Mouse (Mus musculus) frontal cortex, postnatal 36 days (tissue): ENCODE results near the gene Eif3i.

Experiments
- DNase-seq, 2 experiments: peaks; one replicate each; pipeline ENCODE4 v3.0.0; 2022; ENCODE audit warnings: low spot score in 2 of 2

The Eif3i gene

GRCm38 (mm10) chr4:129618786-129619691, 18.6 kb upstream of the Eif3i start, which contains the start of gene Iqcc:
Gene Iqcc (minus strand): TSS chr4:129619099.
- DNase-seq = peak; percentile 96 to 97

DNA sequence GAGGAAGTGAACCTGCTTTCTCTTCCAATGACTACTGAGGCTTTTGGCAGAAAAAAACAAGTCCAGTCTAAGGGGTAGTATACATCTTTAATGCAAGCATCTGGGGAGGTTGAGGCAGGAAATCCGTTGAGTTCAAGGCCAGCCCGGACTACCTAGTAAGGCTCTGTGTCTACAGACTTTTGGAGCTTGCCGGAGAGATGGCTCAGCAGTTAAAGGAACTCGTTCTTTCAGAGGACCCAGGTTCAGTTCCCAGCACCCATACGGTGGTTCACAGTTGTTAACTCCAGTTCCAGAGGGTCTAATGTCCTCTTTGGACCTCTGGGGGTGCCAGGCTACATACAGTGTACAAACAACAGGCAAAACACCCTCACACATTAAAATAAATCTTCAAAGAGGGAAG, 17.6 kb upstream of the Eif3i start:
- DNase-seq = no peak

GRCm38 (mm10) chr4:129617121-129617641, 16.7 kb upstream of the Eif3i start:
- no peak for DNase-seq

DNA sequence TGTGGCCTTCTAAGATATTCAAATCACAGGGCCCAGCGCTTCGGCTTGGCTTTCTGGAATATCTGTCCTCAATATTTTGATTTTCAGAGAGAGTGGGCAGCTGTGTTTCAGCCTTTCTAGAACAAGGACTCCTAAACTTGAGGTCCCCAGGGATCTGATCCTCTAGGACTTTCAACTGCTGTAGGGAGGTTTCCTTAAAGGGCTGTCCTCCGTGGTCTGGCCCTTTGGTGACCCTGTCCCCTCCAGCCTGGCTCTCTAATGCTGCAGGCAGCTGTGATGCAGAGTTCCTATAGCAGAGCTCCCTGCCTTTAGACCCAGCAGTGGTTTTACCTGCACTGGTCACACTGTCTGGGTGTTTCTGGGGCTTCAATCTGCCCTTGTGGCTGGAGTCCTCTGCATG, 16.2 kb upstream of the Eif3i start:
- no peak for DNase-seq

DNA sequence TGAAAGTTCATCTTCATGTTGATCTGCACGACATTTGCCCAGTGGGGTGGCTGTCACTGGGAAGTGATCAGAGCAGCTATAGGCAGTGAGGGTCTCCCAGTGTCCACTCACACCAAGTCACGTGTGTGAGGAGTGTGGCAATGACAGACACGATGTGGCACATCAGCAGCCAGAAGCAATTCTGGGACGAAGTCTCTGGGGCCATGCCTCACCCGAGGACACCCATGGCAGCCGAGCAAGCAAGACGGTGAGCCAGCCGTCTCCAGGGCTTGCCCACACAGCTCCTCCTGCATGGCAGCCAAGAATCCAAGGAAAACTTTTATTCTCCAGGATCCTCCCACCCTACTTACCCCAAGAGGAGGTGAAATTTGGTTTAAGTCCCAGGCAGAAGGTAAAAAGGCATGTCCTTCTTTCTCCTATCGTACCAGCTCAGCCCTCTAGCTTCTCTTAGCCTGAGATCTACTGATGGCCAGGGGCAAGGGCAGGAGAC, 15.4 kb upstream of the Eif3i start:
- DNase-seq = no peak

- DNase-seq = no peak
Observed at GRCm38 (mm10) chr4:129614093-129614492, 13.6 kb upstream of the Eif3i start, which contains the start of gene Dcdc2b. Gene Dcdc2b (minus strand): TSS chr4:129614257.

DNA sequence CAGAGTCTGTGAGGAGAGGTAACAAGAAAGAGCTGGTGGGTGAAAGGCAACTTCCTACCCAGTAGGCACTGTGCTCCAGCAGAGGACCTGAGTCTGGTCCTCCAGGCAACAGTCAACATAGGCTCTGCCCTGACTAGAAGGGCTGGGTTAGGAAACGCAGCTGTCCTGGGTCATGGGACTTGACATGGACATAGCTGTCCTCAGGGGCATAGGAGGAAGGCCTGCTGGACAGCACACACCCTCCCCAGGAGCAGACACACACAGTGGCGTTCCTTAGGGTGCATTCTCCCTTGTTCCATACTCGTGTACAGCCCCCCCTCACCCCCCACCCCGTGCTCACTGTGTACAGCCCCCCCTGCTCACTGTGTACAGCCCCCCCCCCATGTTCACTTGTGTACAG, 10.0 kb upstream of the Eif3i start:
- no peak for DNase-seq

GRCm38 (mm10) chr4:129610026-129610425, 9.6 kb upstream of the Eif3i start:
- DNase-seq = no peak

- DNase-seq = no peak
Observed at GRCm38 (mm10) chr4:129609139-129609631, 8.7 kb upstream of the Eif3i start.

DNA sequence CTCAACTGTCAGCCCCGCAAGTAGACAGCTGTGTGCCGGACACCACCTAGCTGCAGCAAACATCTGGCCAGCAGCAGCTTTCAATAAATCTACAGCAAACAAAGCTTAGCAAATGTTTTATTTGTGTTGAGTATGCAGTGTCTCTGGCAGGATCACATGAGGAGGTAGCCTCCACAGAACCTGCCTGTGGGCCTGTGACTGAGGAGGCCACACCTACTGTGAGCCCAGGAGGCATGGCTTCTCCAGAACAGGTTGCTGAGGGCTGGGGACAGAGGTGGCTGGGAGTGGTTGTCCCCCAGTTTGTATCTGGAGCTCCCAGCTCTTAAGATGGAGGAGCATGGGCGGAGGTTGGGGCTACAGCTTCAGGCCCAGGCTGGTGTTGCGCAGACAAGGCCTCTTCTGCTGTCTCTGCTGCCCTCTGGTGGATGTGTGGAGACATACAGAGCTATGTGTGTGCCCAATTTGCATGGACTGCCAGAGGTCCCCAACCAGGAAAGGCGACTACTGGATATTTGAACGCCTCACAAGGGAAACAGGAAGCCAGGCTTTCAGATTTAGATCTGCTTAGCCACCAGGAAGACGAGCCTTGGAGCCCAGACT, 8.1 kb upstream of the Eif3i start:
- DNase-seq = peak; percentile 70 to 82

- no peak for DNase-seq
Observed at GRCm38 (mm10) chr4:129588865-129589264, 11.6 kb downstream of the Eif3i start.

DNA sequence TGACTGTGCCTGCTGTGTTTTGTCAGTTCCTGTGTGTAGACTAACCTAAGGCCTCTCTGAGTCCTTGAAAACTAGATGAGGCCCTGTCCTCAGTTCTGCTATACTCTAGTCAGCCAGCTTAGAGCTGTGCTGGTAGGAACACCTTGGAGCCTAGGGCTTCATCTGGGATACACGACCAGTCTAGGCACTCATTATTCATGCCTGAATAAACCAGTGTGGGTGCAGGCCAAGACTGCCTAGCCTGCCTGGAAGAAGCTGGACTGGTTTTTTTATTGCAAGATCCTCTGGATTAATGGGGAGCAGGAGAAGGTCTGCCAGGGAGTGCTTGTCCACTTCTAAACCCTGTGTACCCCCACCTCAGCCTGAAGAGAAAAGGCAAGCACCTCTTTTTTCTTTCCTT, 13.5 kb downstream of the Eif3i start:
- DNase-seq = no peak

- DNase-seq = no peak
Observed at GRCm38 (mm10) chr4:129585773-129586172, 14.7 kb downstream of the Eif3i start.

- DNase-seq = peak; percentile 79 to 85
Observed at GRCm38 (mm10) chr4:129584884-129585608, 15.4 kb downstream of the Eif3i start.

GRCm38 (mm10) chr4:129584370-129584769, 16.1 kb downstream of the Eif3i start:
- no peak for DNase-seq

GRCm38 (mm10) chr4:129582251-129582650, 18.2 kb downstream of the Eif3i start:
- no peak for DNase-seq

DNA sequence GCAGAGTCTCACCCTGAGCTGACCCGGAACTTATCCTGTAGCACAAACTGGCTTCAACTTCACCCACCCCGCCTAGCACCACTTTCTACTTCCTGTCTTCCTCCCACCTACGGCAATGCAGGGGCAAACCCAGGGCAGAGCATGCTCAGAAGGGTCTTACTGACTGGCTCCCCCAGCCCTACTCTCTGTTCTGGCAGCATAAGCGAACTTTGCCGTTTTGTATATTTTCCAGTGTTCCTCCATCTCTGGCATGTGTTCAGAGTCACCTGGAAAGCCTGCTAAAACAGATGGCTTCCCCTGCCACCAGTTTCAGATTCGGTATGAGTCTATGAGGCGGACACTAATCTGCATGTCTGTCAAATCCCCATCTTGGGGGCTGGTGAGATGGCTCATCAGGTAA, 20.1 kb downstream of the Eif3i start:
- DNase-seq = no peak

DNA sequence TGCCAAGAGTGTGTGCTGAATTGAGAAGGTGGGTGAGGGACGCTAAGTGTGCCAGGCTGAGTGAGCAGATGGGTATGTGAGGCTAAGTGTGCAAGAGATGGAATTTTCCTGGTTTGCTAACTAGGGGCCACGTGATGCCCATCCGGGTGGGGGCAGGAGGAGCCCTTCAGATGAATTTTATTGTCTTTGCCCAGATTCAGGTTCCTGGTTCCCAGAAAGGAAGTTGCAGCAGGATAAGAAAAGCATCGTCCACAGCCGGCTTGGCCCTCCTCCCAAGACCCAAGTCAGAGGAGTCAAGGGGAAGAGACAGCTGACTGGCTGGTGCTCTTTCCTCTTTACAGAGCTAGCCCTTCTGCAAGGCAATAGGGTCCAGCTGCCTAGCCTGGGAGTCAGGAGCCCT, 22.0 kb downstream of the Eif3i start, which contains the start of gene Fam167b:
Gene Fam167b (minus strand): TSS at position 84 of the 400 bp plus-strand sequence.
- DNase-seq = no peak

- no peak for DNase-seq
Observed at GRCm38 (mm10) chr4:129577688-129578087, 22.8 kb downstream of the Eif3i start.

DNA sequence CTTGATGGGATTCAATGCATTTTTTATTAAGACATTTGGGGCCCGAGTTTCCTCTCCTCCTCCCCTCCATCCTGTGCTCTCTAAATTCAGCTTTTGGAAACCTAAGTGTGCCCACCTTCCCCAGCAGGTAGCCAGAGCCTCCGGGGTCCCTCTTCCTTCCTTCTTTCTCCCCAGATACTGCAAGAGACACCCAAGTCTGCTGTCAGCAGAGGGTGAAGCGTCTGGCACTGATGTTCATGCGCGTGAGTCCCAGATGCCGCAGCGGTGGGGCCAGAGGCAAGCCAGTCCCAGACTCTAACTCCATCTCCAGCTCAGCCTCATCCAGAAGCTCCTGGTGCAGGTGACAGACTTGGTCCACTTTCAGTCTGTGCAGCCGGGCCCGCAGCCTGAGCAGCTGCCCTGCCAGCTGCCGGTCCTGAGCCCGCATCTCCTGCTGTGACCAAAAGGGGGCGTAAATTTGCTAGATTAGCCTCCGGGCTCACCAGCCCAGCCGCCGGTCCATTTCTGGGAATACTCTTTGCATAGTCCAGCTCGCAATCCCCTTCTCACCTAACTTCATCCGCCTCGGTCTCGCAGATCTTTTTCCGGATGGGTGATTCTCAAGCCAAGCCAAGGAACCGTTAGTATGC, 23.5 kb downstream of the Eif3i start:
- peak; percentile 43 to 49 for DNase-seq

DNA sequence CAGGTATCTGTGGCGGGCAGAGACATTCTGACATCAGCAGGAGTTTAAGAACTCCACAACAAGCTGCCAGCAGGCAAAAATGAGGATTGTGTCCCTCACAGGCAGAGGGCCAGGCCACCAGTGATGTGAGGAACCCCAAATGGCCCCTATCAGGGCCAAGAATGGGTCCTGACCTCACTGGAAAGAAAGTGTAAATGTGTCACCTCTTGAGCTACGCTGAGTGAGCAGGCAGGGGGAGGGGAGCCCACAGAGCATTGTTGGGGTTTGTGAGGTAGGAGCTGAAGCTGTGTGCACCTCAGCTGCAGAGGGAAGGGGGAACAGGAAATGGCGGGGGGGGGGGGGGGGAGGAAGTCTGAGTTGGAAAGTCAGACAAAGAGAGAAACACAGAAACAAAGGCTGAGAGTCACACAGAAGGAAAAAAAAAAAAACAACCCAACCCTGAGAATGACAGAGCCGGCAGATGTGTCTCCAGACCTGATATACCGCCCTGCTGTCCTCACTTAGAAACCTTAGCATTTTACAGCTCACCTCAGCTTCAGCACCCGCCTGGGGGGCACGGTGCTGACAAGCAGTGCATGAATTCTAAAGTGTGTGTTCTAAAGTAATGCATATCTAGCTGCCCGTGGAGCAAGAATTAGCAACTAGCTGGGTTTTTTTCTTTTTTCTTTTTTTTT, 25.1 kb downstream of the Eif3i start:
- DNase-seq = no peak
